Mouse (Mus musculus): Measurements from ENCODE around the gene Ifnl2.
A peak's percentile ranks its signal among the peaks of the same experiment; 100 is the strongest.
"Not testable (repeated sequence)": the region's sequence is repeated elsewhere in the genome, so short reads cannot be mapped to it uniquely, and the experiment has no call there.

Ifnl2 gene

DNA sequence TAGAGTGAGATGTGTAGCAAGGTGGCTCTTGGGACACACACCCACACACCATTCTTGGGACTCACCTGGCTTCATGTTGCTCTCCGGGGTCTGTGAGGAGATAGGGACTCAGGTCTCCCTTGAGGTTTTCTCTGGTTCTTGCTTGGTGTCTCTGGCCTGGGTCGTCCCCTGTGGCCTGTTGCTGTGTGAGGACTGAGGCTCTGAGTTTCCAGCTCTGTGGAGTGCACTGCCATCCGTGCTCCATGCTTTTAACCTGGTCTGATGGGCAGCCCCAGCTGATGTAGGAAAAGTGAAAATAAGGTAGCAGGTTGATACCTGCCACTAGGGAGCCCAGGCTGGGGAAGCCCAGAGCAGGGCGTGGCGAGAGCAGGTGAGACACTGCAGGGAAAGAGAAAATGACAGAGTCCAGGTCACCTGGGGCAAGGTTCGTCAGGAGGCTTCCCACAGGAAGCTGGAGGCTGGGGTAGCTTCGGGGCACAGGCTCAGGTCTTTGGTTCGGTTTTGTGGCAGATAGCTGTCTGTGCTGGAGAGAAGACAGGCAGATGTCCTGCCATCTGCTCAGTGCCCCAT, at the start of gene Ifnl2:
Gene Ifnl2, minus strand, starts transcription at position 51 of the 570 bp plus-strand sequence.
- not testable (repeated sequence) for DNase-seq (ENCODE audit: low read depth, low spot score)

DNA sequence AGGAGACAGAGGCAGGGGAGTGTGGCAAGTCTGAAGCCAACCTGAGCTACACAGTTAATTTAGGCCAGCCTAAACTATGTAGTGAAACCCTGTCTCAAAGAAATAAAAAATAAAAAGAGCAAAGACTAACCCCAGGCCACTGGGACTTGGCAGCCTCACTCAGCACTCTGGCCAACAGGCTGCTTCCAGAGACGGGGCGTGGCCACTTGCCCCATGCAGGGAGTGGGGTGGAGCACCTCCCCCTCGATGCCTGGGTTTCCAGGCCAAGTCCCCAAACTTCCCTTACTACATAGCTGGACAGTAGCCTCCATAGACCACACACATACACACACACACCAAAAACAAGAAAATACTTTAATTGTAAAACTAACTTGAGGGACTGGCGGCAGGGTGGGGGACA, 48.2 kb upstream of the Ifnl2 start:
- no peak for DNase-seq (ENCODE audit: low read depth, low spot score)

DNA sequence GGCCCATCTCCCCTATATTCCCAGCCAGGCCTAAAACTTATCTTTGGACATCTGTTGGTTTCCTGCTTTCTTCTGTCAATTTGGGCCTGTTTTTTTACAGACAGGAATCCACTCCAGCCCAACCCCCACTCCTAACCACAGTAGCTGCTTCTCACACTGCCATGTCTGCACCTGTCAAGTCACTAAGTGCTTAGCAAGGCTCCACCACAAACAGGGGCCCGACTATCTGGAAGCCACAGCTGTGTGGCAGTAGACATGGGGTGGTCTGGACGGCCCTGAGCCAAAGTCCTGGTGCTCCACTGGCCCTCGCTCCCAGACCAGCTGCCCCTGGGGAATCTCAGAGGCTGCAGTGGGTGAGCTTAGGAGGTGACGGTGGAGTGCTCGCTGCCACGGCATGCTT, 47.5 kb upstream of the Ifnl2 start:
- no peak for DNase-seq (ENCODE audit: low read depth, low spot score)

DNA sequence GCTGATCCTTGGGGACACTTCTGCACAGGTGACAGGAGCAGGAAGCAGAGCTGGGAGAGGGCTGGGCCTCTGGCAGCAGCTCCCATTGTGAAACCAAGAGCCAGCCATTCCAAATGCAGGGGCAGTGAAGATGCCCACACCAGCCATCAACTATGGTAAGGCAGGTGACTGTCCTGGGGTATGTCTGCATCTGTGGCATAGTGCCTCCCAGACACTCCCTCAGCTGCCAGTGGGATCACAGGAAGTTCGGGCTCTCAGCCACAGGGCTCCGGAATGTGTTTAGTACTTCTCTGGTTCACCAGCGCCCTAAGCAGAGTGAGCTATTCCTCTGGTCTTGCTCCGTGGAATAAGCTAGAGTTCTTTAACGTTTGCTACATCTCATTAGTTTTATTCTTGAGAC, 46.8 kb upstream of the Ifnl2 start:
- no peak for DNase-seq (ENCODE audit: low read depth, low spot score)

DNA sequence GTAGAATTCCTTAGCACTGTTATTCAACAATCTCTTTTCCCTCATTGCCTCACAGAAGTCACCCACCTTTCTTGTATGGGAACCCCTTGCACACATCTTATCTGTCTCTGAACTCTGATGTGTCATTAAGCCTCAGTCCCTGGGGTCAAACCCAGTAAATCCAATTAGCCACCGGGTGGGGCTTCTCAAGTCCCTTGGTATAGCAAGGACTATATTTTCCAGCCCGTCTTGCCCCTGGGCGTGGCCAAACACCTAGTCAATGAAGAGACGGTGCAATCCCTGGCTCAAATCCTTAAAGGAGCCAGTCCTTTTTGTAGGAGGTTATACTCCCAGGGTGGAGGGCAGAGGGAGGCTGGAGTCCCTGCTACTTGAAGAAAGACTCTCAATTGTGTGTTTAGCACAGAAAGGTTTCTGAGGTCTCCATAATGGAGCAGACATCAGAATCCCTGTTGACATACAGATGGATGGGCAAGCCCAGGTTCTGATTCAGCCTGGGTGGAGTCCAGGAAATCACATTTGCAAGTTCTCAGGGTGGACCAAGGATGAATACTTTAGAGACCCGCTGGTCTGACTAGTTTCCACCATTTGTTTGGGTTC, 45.8 kb upstream of the Ifnl2 start:
- no peak for DNase-seq (ENCODE audit: low read depth, low spot score)

DNA sequence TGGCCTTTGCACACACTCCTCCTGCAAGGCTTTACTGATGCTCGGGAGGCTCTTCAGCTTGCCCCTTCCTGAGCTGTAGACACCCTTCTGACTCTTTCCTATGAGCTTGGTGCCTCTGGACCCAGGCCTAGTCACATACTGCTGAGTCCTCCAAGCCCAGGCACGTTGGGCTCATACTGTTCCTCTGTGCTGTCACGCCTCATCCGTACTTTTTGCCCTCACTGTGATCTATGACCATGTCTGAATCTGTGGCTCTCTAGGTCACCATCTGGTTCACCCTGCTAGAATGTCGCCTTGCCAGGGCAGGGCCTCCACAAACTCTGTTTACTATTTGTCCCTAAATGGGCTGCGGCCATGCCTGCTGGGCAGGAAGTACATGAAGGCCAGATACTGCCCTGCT, 42.8 kb upstream of the Ifnl2 start:
- DNase-seq (ENCODE audit: low read depth, low spot score): no peak

DNA sequence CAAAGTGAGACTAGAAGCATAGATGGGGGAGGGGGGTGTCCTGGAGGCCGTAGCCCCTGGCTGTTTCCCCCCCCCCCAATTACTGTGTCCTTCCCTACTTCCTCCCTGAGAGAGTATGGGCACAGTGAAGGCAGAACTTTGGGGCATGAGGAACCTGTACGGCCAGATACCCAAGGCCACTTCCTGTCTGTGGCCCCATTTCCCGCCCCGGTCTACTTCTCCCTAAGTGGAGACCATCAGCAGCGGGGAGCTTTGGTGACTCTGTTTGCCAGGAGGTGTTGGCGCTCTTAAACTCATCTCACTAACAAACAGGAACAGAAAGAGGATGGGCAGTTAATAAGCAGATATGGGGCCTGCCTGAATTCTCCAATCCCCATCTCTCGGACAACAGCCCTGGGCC, 37.4 kb upstream of the Ifnl2 start:
- DNase-seq (ENCODE audit: low read depth, low spot score): peak; percentile 15

DNA sequence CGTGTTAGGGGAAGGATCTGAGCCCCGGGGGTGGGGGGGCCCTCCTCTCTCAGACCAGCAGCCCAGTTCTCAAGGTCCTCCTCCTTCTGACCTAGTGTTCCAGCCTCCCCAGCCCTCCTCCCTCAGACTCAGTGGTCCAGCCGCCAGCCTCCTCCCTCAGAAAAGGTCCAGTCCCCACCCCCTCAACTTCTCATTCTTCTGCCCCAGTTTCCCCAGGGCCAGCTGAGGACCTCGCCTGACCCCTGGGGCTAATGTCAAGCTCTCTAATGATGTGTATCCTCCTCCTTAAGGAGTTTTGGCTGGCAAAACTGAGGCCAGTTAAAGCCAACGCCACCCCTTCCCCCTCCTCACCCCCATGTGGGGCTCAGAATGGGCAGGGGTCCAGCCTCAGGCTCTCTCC, 36.9 kb upstream of the Ifnl2 start, which contains the start of gene Nccrp1:
Gene Nccrp1, minus strand, starts transcription at position 101 of the 400 bp plus-strand sequence.
- no peak for DNase-seq (ENCODE audit: low read depth, low spot score)

DNA sequence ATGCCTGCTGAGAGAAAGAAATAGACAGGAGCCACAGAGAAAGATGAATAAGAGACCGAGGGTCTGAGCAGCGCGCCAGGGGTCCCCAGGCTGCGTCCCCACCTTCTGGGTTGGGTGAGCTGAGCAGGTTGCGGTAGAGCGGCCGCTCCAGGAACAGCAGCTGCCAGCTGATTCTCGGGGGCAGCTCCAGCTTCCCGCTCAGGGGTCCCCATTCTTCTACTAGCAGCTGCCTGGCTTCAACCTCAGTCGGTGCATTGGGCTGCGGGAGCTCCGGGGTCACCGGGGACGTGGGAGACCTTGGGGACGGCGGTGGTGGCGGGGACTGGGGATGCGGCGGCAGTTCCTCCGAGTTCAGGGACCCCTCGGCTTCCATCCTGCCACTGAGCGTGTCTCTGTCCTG, 36.4 kb upstream of the Ifnl2 start:
- no peak for DNase-seq (ENCODE audit: low read depth, low spot score)

DNA sequence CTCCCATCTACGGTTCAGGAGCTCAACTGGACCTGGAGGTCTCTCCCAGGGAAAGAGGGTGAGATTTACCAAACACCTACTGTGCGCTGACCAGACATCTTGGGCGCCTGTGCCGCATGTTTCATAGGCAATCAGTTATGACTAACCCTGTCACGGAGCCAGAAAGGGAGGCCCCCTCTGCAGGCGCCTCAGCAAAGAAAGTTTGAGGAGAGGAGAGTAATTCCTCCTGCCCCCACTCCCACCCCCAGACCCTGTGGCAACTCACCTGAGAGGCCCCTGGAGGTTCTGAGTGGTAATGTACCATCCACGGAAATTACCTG, 35.6 kb upstream of the Ifnl2 start:
- DNase-seq (ENCODE audit: low read depth, low spot score): no peak

DNA sequence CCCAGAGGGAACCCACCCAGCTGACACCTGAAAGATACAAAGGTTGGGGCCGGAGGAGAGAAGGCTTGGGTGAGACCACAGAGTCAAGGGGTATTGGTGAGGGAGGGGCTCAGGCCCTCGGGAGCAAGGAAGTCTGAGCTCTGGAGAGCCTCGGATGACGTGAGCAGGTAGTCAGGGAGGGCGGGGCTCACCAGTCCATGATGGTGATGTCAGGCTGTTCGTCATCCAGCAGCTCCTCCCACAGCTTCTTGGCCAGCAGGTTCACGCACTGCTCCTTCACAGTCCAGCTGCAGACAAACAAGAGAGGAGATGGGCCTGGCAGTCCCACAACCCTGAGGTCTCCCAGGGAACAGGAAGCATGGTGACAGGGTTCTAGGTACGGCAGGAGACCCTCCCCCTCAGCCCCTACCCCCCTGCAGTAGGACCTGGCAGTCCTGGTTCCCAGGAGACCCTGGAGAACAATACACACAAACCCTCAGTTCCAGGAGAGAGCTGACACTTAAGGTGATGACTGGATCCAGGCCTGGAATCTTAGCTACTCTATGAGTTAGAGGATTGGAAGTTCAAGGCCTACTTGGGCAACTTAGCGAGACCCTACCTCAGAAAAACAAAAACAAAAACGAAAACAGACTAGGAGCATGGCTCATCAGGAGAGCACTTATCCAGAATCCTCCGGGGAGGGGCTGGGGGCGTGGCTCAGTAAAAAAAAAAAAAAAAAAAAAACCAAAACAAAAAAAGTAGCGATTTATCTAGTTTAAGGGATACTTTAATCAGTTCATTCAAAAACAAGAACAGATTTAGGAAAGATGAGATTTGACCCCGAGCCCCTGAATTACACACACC, 35.0 kb upstream of the Ifnl2 start:
- no peak for DNase-seq (ENCODE audit: low read depth, low spot score)

DNA sequence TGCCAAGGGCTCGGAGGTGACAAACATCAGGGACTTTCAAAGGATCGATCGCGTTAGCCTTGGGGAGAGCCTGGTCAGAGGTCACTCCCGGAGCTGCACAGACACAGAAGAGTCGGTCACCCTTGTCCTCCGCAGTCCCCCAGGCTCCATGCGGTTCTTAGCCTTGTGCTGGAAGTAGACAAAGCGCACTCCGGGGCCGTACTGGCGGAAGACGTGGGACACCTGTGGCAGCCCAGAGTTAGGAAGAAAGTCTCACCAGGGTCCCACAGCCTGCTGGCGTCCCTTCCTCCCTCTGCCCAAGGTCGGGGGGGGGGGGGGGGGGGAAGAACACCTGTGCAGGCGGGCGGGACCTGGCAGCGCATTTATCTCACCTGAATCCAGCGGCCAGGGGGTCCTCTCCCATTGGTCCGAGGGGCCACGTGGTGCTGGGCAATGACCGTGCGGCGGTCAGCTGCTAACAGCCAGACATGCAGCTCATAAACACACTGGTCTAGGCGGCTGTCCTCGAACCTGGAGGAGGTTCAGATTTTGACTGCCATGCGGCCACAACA, 33.9 kb upstream of the Ifnl2 start:
- no peak for DNase-seq (ENCODE audit: low read depth, low spot score)

DNA sequence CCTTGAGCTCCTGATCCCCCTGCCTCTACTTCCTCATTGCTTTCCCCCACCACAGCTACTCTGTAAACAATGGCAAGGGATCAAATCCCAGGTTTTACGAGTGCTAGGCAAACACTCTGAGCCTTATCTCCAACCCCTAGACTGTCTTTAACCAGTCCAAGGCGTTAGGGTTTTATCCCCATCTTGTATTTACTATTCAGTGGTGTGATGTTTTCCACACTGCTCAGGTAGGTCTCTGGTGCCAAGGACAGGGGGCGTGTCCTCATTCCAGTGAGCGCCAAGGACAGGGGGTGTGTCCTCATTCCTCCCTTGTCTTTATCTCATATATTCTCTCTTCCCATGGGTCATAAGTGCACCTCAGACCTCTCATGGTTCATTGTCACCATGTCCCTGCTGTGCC, 30.3 kb upstream of the Ifnl2 start, which contains the start of gene Sycn:
Gene Sycn, plus strand, starts transcription at position 360 of the 400 bp plus-strand sequence.
- DNase-seq (ENCODE audit: low read depth, low spot score): no peak

DNA sequence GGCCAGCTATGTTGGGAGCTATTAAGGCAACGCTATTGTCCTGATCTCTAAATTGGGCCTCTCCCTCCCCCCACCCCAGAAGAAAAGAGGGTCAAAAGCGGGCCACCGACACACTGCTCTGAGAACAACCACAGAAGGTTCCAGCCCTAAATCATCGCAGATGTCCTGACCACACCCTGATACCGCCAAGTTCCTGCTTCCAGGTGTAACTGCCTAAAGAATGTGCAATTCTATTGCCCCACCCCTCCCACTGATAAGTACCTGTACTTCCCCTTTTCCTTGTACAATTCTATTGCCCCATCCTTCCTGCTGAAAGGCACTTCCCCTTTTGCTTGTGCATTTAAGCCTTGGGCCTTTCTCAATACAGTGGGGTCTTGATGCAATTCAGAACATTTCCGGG, 28.6 kb upstream of the Ifnl2 start:
- DNase-seq (ENCODE audit: low read depth, low spot score): not testable (repeated sequence)

DNA sequence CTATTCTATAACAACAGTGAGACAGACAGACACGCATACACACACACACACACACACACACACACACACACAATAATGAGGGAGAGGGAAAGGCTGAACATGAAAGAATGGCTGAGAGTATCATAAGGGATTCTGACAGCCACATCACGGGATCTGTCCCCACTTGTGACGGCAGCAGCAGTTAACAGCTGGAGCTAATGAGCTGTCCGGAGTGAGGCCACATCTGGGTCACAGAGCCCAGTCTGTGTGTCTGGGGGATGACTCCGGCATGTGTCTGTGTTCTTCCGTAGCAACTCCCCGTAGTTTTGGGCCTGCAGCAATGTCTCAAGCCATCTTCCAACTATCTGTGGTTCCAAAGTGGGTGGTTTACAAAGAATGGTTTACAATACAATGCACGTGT, 21.8 kb upstream of the Ifnl2 start:
- no peak for DNase-seq (ENCODE audit: low read depth, low spot score)

DNA sequence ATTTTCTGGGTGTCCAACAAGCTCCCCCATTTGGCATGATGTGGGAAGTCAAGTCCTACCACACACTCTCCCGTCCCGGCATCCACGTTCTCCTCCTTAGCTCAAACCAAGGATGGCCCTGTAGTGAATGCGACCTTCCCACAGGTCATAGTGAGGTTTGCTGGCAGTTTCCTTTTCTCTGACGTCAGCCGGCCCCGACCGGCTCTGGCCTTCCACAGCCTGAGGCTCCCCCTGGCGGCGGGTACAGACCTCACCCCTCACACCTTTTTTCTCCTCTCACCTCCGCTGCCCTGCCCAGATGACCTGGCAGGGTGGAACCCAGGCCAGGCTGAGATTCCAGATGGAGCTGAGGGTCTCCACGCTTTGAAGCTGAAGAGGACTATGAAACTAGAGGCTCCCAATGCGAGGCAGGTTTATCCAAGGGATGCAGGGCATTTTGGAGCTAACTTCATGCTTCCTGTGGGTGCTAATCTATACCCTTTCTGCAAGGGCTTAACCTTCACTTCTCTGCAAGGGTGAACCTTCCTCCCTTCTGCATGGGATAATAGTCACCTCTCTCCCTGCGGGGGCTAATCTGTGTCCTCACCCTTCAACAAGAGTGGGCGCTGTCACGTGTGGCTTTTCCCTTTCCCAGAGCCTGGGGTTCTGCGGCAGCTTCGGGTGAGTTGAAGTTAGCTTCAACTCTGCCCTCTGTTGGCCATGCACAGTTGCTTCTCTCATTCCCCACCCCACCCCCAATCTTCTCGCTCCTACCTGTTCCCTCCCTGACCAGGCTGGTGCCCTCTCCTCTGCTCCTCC, 17.9 kb upstream of the Ifnl2 start:
- DNase-seq (ENCODE audit: low read depth, low spot score): peak; percentile 86

DNA sequence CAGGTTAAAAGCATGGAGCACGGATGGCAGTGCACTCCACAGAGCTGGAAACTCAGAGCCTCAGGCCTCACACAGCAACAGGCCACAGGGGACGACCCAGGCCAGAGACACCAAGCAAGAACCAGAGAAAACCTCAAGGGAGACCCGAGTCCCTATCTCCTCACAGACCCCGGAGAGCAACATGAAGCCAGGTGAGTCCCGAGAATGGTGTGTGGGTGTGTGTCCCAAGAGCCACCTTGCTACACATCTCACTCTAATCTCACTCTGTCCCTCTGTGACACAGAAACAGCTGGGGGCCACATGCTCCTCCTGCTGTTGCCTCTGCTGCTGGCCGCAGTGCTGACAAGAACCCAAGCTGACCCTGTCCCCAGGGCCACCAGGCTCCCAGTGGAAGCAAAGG, 12.3 kb upstream of the Ifnl2 start, which contains the start of gene Ifnl3:
Gene Ifnl3, plus strand, starts transcription at position 301 of the 400 bp plus-strand sequence.
- DNase-seq (ENCODE audit: low read depth, low spot score): not testable (repeated sequence)

DNA sequence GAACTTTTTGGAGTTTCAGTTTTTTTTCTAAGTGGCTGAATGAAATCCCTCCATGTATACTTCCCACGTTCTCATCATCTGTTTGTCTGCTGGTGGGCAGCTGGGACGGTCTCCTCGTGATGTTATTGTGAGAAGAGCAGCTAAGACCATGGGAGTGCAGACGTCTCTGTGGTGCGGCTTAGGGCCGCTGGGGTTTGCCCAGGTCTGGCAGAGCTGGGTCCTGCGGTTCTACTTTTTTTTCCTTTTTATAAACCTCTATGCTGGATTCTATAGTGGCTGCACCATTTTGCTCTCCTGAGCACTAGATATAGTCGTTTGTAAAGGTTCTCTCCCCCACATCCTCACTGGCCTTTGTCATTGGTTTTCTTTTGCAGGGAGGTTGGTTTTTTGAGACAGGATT, 1.2 kb upstream of the Ifnl2 start:
- DNase-seq (ENCODE audit: low read depth, low spot score): no peak

DNA sequence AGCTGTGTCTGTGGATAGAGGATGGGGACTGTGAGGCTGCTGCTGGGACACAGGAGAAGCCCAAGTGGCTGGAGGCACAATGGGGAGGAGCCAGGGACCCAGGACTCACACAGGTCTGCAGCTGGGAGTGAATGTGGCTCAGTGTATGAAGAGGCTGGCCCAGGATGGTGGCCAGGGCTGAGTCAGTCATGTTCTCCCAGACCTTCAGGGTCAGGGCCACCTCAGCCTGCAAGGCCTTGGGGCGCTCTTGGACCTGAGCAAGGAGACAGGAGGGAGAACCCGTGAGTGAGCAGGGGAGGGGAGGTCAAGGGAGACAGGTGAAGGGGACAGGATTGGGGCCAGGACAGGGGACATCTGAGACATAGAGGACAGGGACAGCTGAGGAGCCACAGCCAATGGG, 1.1 kb downstream of the Ifnl2 start:
- not testable (repeated sequence) for DNase-seq (ENCODE audit: low read depth, low spot score)

DNA sequence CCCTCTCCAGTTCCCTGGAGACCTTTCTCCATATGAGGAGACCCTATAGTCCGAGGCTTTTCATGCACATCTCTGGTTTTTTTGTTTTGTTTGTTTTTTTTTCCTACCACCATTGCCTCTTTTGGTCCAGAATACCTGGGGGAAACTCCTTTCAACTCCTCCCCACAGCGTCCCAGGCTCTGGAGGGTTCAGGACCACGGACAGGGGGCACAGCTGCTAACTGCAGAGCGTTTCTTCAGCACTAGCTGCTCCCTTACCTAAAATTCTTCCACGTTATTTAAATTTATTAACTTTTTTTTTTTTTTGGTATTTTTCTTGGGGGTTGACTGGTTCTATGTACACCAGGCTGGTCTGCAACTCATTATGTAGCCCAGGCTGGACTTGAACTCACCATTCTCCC, 4.7 kb downstream of the Ifnl2 start:
- DNase-seq (ENCODE audit: low read depth, low spot score): peak; percentile 22

DNA sequence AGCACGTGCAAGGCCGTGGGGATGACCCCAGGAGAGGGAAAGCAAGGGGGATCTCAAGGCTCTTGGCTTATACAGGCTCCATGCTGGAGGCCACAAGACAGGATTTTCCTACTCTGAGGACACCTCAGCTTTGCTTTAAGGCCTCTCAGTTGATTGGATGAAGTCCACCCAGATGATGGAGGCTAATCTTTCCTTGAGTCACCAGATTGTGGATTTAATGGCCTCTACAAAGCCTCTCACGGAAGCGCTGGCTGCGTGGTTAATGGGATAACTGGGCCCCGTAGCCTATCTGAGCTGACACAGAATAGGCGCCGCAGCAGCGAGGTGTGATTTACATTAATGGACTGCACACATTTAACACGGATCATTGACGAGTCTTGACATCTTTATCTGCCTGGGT, 14.8 kb downstream of the Ifnl2 start:
- no peak for DNase-seq (ENCODE audit: low read depth, low spot score)

DNA sequence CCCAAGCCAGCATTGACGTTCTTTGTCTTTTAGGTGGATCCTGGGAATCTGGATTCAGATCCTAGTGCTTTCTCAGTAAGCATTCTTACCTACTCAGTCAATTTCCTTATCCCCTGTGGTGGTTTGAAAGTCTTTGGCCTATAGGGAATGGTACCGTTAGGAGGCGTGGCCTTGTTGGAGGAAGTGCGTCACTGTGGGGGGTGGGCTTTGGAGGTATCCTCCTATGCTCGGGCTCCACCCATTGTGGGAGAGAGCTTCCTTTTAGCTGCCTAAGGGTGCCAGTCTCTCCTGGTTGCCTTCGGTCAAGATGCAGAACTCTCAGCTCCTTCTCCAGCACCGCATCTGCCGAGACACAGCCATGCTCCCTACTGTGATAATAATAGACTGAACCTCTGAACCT, 17.9 kb downstream of the Ifnl2 start:
- no peak for DNase-seq (ENCODE audit: low read depth, low spot score)

All from A20 (cell line).